Mouse (Mus musculus) forebrain, embryonic 14.5 days (tissue): ENCODE data around the gene Erp29. TPM values are rescaled to one million over a fixed set of nuclear protein-coding genes. Genes with fewer than 3 reads are reported as not detected.
"Not testable (repeated sequence)": the region's sequence is repeated elsewhere in the genome, so short reads cannot be mapped to it uniquely, and the experiment has no call there.

Experiments used
- ATAC-seq: fragments of 200-750 bp; cut with Nextera tagmentation; 2 replicates; pipeline ENCODE4 v1.8.0; 2017; ENCODE audit warnings: mild to moderate bottlenecking, moderate library complexity
- DNase-seq: peaks from one replicate; pipeline ENCODE4 v3.0.0-alpha.2; 2015; ENCODE audit warnings: low spot score
- H3K27ac ChIP-seq: fragments of 300-500 bp; sonication (generic); 2 replicates; pipeline ENCODE4 v1.5.1; 2014; ENCODE audit warnings: low read depth, mild to moderate bottlenecking, control low read depth, low read length, moderate library complexity
- H3K27me3 ChIP-seq: fragments of 300-500 bp; sonication (generic); replicated peaks from 2 replicates; pipeline ENCODE4 v1.6.1; 2014; ENCODE audit warnings: low read length, control low read depth, mixed read lengths; ENCODE audit not compliant: control insufficient read depth, insufficient read depth
- H3K36me3 ChIP-seq: fragments of 300-500 bp; sonication (generic); 2 replicates; pipeline ENCODE4 v1.6.1; 2014; ENCODE audit warnings: low read length, control low read depth; ENCODE audit not compliant: control insufficient read depth, insufficient read depth
- H3K4me1 ChIP-seq: fragments of 300-500 bp; sonication (generic); 2 replicates; pipeline ENCODE4 v1.6.1; 2014; ENCODE audit warnings: antibody characterized with exemption, low read length, control low read depth; ENCODE audit not compliant: control insufficient read depth, insufficient read depth
- H3K4me2 ChIP-seq: fragments of 300-500 bp; sonication (generic); 2 replicates; pipeline ENCODE4 v1.6.1; 2014; ENCODE audit warnings: mild to moderate bottlenecking, control low read depth, low read length
- H3K4me3 ChIP-seq: fragments of 300-500 bp; sonication (generic); 2 replicates; pipeline ENCODE4 v1.5.1; 2014; ENCODE audit warnings: low read depth, low read length, control low read depth
- H3K9ac ChIP-seq: fragments of 300-500 bp; sonication (generic); 2 replicates; pipeline ENCODE4 v1.6.1; 2014; ENCODE audit warnings: mild to moderate bottlenecking, low read length, control low read depth, moderate library complexity
- H3K9me3 ChIP-seq: fragments of 300-500 bp; sonication (generic); replicated peaks from 2 replicates; pipeline ENCODE4 v1.6.1; 2016; ENCODE audit warnings: low read length, control low read depth, mixed read lengths; ENCODE audit not compliant: control insufficient read depth
- WGBS: fragments of 180-500 bp; shearing (Covaris S2); extraction: QIAGEN DNeasy Blood & Tissue Kit; methylation state at CpG from one replicate; pipeline ENCODE4 v1.1.7; 2014; 5-methylcytosine and 5-hydroxymethylcytosine counted together
- polyA plus RNA-seq: library from polyadenylated mRNA; unstranded; fragments of >200 nt; fragmentation: Nextera tagmentation; extraction: Ambion mirVana; gene quantifications from 2 replicates; pipeline ENCODE4 v1.2.1, GENCODE M21; 2014

The Erp29 gene
- polyA plus RNA-seq = 125 and 138 TPM in 2 replicates

- Histone ChIP-seq H3K9ac (peak within 1 kb of the TSS; percentile 96), H3K9me3 (no peaks in the 10 kb centered on the region), H3K4me1 (peaks cover 9% of the 10 kb centered on the region), H3K27ac (peak within 1 kb of the TSS; percentile 94), H3K4me2 (peak within 1 kb of the TSS; percentile 88), H3K36me3 (peaks cover 26% of the 10 kb centered on the region), H3K4me3 (peak within 1 kb of the TSS; percentile 91), H3K27me3 (no peaks in the 10 kb centered on the region)
- DNase-seq (peak; percentile 97), ATAC-seq (peak; percentile 95)
- WGBS = under 1% methylated on average over 69 of the region's 97 CpGs
Observed at GRCm38 (mm10) chr5:121452026-121452869, at the start of gene Erp29. TSS of gene Erp29 (minus strand) at chr5:121452506.

DNA sequence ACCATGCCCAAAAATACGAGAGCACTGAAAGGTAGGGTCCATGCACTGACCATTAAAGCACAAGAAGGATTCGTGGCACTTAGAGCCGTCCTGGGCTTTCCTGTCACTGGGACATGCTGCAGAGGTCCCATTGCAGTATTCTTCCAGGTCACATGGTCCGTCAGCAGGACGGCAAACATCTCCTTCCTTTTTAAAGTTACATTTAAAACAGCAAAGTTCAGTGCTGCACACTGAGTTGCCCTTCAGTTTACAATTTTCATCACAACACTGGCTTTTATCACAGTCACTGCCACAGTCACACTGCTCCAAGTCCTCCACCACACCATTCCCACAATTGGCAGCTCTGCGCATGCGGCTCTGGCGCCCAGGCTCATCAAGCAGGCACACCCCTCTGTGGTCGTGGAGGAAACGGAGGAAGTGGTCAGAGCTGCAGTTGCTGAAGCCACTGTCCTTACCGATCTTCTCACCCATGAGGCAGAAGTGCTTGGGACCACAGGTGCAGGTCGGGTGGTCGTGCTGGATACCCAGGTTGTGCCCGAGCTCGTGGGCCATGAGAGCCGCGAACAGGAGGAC lies 49.2 kb upstream of the Erp29 start:
- not testable (repeated sequence) for H3K9ac ChIP-seq, H3K36me3 ChIP-seq, DNase-seq, ATAC-seq, H3K4me2 ChIP-seq, H3K9me3 ChIP-seq, H3K4me1 ChIP-seq, H3K4me3 ChIP-seq, H3K27me3 ChIP-seq, H3K27ac ChIP-seq
- 78% methylated on average over 11 of the region's 17 CpGs for WGBS

- no peak overlapping the region for H3K27ac ChIP-seq
- H3K9me3 ChIP-seq = no peaks in the 10 kb centered on the region
- no peak overlapping the region for H3K9ac ChIP-seq
- no peaks in the 10 kb centered on the region for H3K36me3 ChIP-seq
- WGBS = 78% methylated on average over 7 of the region's 7 CpGs
- H3K4me1 ChIP-seq = no peaks in the 10 kb centered on the region
- no peak overlapping the region for H3K4me3 ChIP-seq
- H3K27me3 ChIP-seq = no peaks in the 10 kb centered on the region
- no peak for DNase-seq
- no peak for ATAC-seq
- no peak overlapping the region for H3K4me2 ChIP-seq
Observed at GRCm38 (mm10) chr5:121500719-121501118, 48.4 kb upstream of the Erp29 start.

GRCm38 (mm10) chr5:121493305-121493704 lies 41.0 kb upstream of the Erp29 start:
- WGBS = 78% methylated on average over 8 of the region's 8 CpGs
- no peak for ATAC-seq

DNA sequence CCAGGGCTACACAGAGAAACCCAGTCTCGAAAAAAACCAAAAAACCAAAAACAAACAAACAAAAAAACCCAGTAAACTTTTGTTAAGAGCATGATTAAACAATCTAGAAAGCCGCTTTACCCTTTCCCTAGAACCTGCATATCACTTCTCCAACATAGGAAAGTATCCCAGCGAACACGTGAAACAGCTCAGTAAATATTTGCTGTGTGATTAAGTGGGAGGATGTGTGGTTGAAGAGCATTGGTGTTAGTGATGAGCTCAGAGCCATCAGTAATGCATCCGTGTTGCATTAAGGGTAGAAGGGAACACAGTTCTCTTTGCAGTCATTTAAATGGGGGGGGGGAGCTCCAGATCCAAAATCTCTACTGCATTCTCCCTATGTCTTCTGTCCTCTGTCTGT lies 32.5 kb upstream of the Erp29 start:
- ATAC-seq (no peak), DNase-seq (no peak)
- H3K9ac ChIP-seq = no peak overlapping the region
- no peaks in the 10 kb centered on the region for H3K27me3 ChIP-seq
- no peak overlapping the region for H3K4me3 ChIP-seq
- 89% methylated on average over 5 of the region's 5 CpGs for WGBS
- H3K9me3 ChIP-seq = no peaks in the 10 kb centered on the region
- H3K36me3 ChIP-seq = no peaks in the 10 kb centered on the region
- H3K4me1 ChIP-seq = no peaks in the 10 kb centered on the region
- H3K4me2 ChIP-seq = no peak overlapping the region
- H3K27ac ChIP-seq = no peak overlapping the region

More at GRCm38 (mm10) chr5:121493305-121493704, 41.0 kb upstream of the Erp29 start:
- Histone ChIP-seq H3K4me1 (no peaks in the 10 kb centered on the region), H3K27me3 (no peaks in the 10 kb centered on the region), H3K27ac (no peak overlapping the region), H3K9ac (no peak overlapping the region), H3K36me3 (no peaks in the 10 kb centered on the region), H3K4me2 (no peak overlapping the region), H3K9me3 (no peaks in the 10 kb centered on the region), H3K4me3 (no peak overlapping the region)
- DNase-seq = no peak

DNA sequence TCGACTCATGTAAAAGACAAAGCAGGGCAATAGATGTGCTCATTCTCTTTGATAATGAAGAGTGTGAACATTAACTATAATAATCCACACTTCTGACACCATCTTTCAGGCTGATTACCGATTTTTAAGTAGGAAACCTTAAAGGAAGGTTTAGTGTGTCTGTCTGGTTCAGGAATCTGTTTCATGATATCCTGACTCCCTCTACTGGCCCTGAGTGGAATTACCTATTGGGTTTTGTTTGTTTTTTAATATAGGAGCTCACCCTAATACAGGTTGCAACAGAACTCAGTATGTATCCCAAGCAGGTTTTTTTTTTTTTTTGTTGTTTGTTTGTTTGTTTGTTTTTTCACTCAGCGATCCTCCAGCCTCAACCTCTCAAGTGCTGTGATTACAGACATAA lies 25.4 kb upstream of the Erp29 start:
- no peaks in the 10 kb centered on the region for H3K27me3 ChIP-seq
- no peak overlapping the region for H3K4me2 ChIP-seq
- ATAC-seq (no peak), DNase-seq (peak; percentile 89)
- H3K4me1 ChIP-seq = no peaks in the 10 kb centered on the region
- H3K4me3 ChIP-seq = no peak overlapping the region
- H3K36me3 ChIP-seq = no peaks in the 10 kb centered on the region
- 35% methylated on average over 3 of the region's 3 CpGs for WGBS
- no peak overlapping the region for H3K27ac ChIP-seq
- H3K9me3 ChIP-seq = no peaks in the 10 kb centered on the region
- H3K9ac ChIP-seq = no peak overlapping the region

DNA sequence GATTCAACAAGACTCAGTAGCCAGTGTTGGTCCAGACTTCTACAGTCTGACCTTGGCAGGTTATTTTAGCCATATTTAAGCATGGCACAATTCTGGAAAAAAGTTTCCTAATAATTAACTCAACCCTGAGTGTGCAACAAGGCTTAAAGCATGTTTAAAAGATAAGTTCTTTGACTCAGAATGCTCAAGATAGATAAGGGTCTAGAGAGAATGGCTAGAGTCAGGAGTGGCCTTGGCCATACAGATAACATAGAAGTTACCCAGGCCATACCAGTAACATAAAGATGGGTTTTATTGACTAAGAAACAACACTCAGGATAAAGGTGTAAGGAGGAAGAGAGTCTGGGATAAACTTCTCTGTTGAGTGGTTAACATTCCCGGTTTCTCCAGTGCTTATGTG lies 23.7 kb upstream of the Erp29 start:
- H3K4me1 ChIP-seq = no peaks in the 10 kb centered on the region
- no peak for ATAC-seq
- DNase-seq = no peak
- no peaks in the 10 kb centered on the region for H3K9me3 ChIP-seq
- no peak overlapping the region for H3K27ac ChIP-seq
- H3K27me3 ChIP-seq = no peaks in the 10 kb centered on the region
- H3K4me2 ChIP-seq = no peak overlapping the region
- no peaks in the 10 kb centered on the region for H3K36me3 ChIP-seq
- WGBS = 76% methylated on average over 1 of the region's 1 CpGs
- H3K4me3 ChIP-seq = no peak overlapping the region
- no peak overlapping the region for H3K9ac ChIP-seq

DNA sequence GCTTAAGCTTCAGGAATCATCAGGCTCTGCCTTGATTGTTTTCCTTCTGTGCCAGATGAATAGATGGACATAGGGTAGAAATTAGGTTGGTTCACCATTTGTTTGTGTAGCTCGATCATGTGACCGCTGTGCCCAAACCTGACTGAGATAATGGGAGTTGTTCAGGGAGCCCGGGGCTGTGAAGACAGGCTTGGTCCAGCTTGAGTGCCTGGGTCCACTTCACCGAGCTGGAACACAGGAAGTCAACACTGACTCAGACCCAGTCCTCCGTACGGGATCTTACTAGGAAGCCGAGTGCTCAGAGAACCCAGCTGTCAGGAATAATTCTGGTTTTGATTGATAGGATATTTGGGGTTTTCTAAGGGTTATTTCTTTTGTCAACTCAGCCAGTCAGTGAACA lies 22.3 kb upstream of the Erp29 start:
- Histone ChIP-seq H3K36me3 (no peaks in the 10 kb centered on the region), H3K4me1 (no peaks in the 10 kb centered on the region), H3K9ac (no peak overlapping the region), H3K27me3 (no peaks in the 10 kb centered on the region), H3K27ac (no peak overlapping the region), H3K9me3 (no peaks in the 10 kb centered on the region), H3K4me3 (no peak overlapping the region), H3K4me2 (no peak overlapping the region)
- no peak for DNase-seq
- no peak for ATAC-seq
- WGBS = 70% methylated on average over 7 of the region's 7 CpGs

DNA sequence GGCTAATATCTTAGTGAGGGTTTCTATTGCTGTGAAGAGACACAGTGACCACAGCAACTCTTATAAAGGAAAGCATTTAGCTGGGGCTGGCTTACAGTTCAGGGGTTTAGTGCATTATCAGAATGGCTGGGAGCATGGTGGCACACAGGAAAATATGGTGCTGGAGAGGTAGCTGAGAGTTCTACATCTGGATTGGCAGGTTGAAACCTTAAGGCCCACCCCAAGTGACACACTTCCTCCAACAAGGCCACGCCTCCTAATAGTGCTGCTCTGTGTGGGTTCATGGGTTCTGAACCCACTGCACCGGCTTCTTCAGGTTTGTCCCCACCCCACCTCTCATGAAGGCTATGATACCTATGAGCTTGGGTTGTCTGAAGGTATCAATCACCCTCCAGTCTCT lies 20.1 kb upstream of the Erp29 start:
- ATAC-seq = no peak
- no peak overlapping the region for H3K9ac ChIP-seq
- no peaks in the 10 kb centered on the region for H3K36me3 ChIP-seq
- H3K27me3 ChIP-seq = no peaks in the 10 kb centered on the region
- H3K4me2 ChIP-seq = no peak overlapping the region
- H3K27ac ChIP-seq = no peak overlapping the region
- DNase-seq = no peak
- no peak overlapping the region for H3K4me3 ChIP-seq
- WGBS = 89% methylated on average over 2 of the region's 2 CpGs
- no peaks in the 10 kb centered on the region for H3K9me3 ChIP-seq
- no peaks in the 10 kb centered on the region for H3K4me1 ChIP-seq
